ENCODE assay signal across 25 mouse cellular contexts in the genomic region with DNA sequence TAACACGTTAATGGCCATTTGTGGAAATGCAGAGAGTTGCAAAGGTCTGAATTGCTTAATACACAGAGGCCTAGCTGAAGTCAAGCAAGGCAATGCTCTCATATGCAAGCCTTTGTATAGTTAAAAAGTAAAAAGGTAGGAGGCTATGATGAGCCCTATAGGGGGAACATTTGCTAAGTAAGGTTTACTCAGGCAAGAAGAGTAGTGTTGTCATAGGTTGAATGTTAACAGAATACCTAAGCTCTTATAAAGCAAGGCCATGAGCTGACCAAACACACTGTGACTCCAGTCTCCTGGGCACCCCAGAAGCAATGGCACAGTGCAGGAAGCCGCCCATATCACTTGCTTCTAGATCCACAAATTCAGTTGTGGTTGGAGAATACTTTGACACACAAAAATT.
"Had no signal": no experiment of that assay in that cellular context is flagged by ENCODE, and none has a peak within 500 bp of the region (broad histone marks: within the 10 kb centered on the region; RNA-seq: fewer than 3 reads in every experiment).

No protein-coding gene starts in this region.

- H3K36me3 ChIP-seq: embryonic facial prominence, embryonic 10.5 days; embryonic facial prominence, embryonic 12.5 days; embryonic facial prominence, embryonic 13.5 days; embryonic facial prominence, embryonic 15.5 days; forebrain, embryonic 10.5 days; forebrain, embryonic 12.5 days; forebrain, embryonic 15.5 days had no signal

- H3K4me3 ChIP-seq: embryonic facial prominence, embryonic 10.5 days; embryonic facial prominence, embryonic 12.5 days; embryonic facial prominence, embryonic 13.5 days; embryonic facial prominence, embryonic 15.5 days; erythroblast, embryonic 14.5 days; forebrain, embryonic 10.5 days; forebrain, embryonic 12.5 days; forebrain, embryonic 13.5 days; forebrain, embryonic 15.5 days; gastrocnemius, adult 2 months; heart, adult 2 months had no signal

- H3K4me2 ChIP-seq: embryonic facial prominence, embryonic 12.5 days; embryonic facial prominence, embryonic 13.5 days; embryonic facial prominence, embryonic 15.5 days; forebrain, embryonic 12.5 days; forebrain, embryonic 13.5 days; forebrain, embryonic 15.5 days had no signal

- H3K9me3 ChIP-seq: embryonic facial prominence, embryonic 10.5 days; embryonic facial prominence, embryonic 12.5 days; embryonic facial prominence, embryonic 13.5 days; embryonic facial prominence, embryonic 15.5 days; forebrain, embryonic 10.5 days; forebrain, embryonic 12.5 days; forebrain, embryonic 13.5 days; forebrain, embryonic 15.5 days had no signal

- H3K27me3 ChIP-seq: embryonic facial prominence, embryonic 12.5 days; embryonic facial prominence, embryonic 13.5 days; embryonic facial prominence, embryonic 15.5 days; forebrain, embryonic 12.5 days; forebrain, embryonic 13.5 days had no signal

- DNase-seq: cerebellum, adult 2 months; cerebellum, adult 8-10 months; cerebellum, adult 9-10 months; cerebellum, adult 9-11 months; cerebellum, postnatal 36 days; embryo, embryonic 11 days; forebrain, postnatal 0 days; gastrocnemius, adult 2 months; gastrocnemius, postnatal 10 days; gastrocnemius, postnatal 14 days; gastrocnemius, postnatal 25 days; gastrocnemius, postnatal 36 days; heart, adult 18-20 months; heart, adult 2 months had no signal

- H3K4me1 ChIP-seq: embryonic facial prominence, embryonic 12.5 days; forebrain, embryonic 10.5 days had no signal

- ATAC-seq: forebrain, embryonic 13.5 days; forebrain, embryonic 14.5 days; forebrain, embryonic 15.5 days; forebrain, embryonic 16.5 days; forebrain, postnatal 0 days had no signal

- H3K27ac ChIP-seq: embryonic facial prominence, embryonic 10.5 days; embryonic facial prominence, embryonic 12.5 days; embryonic facial prominence, embryonic 13.5 days; embryonic facial prominence, embryonic 15.5 days; forebrain, embryonic 10.5 days; forebrain, embryonic 12.5 days; forebrain, embryonic 13.5 days; forebrain, embryonic 15.5 days; gastrocnemius, adult 2 months; heart, adult 2 months had no signal

- H3K9ac ChIP-seq: embryonic facial prominence, embryonic 12.5 days; embryonic facial prominence, embryonic 13.5 days; embryonic facial prominence, embryonic 15.5 days; forebrain, embryonic 12.5 days; forebrain, embryonic 13.5 days; forebrain, embryonic 15.5 days; forebrain, postnatal 0 days had no signal
